Mouse (Mus musculus): ENCODE results near the gene Rpain.
A peak's percentile ranks its signal among the peaks of the same experiment; 100 is the strongest.

Gene Rpain

GRCm38 (mm10) chr11:71001167-71001566, 31.2 kb downstream of the Rpain start:
- DNase-seq (ENCODE audit: low read depth, low spot score) = no peak

- peak; percentile 57 for DNase-seq (ENCODE audit: low read depth, low spot score)
Observed at GRCm38 (mm10) chr11:71003611-71004315, 33.8 kb downstream of the Rpain start.

- peak; percentile 96 for DNase-seq (ENCODE audit: low read depth, low spot score)
Observed at GRCm38 (mm10) chr11:71004316-71004773, 34.3 kb downstream of the Rpain start, which contains the start of gene Dhx33. Gene Dhx33, minus strand, starts transcription at chr11:71004437.

- DNase-seq (ENCODE audit: low read depth, low spot score) = no peak
Observed at GRCm38 (mm10) chr11:71005046-71005445, 35.0 kb downstream of the Rpain start.

GRCm38 (mm10) chr11:71007026-71007425, 37.0 kb downstream of the Rpain start:
- DNase-seq (ENCODE audit: low read depth, low spot score) = no peak

GRCm38 (mm10) chr11:71007831-71008230, 37.8 kb downstream of the Rpain start:
- DNase-seq (ENCODE audit: low read depth, low spot score) = no peak

GRCm38 (mm10) chr11:71008321-71008720, 38.3 kb downstream of the Rpain start:
- no peak for DNase-seq (ENCODE audit: low read depth, low spot score)

- DNase-seq (ENCODE audit: low read depth, low spot score) = no peak
Observed at GRCm38 (mm10) chr11:71012743-71013142, 42.7 kb downstream of the Rpain start.

- DNase-seq (ENCODE audit: low read depth, low spot score) = no peak
Observed at GRCm38 (mm10) chr11:71017051-71017450, 47.0 kb downstream of the Rpain start.

- DNase-seq (ENCODE audit: low read depth, low spot score) = no peak
Observed at GRCm38 (mm10) chr11:71018416-71019200, 48.6 kb downstream of the Rpain start.

- DNase-seq (ENCODE audit: low read depth, low spot score) = peak; percentile 93
Observed at GRCm38 (mm10) chr11:71019201-71020068, 49.4 kb downstream of the Rpain start, which contains the start of the genes Mis12 and Derl2. Gene Mis12, plus strand, starts transcription at chr11:71019611. Gene Derl2, minus strand, starts transcription at chr11:71019841.
